Mouse (Mus musculus): Measurements from ENCODE around the gene Grpr.

The Grpr gene

GRCm38 (mm10) chrX:163549666-163550065 is at the start of gene Grpr:
Gene Grpr, minus strand, starts transcription at chrX:163549677.
- in situ Hi-C loops (cut with MboI, MseI) = no loop called here

- in situ Hi-C loops (cut with MboI, MseI) = no loop called here
Measured at GRCm38 (mm10) chrX:163560521-163560920, 11.0 kb upstream of the Grpr start.

DNA sequence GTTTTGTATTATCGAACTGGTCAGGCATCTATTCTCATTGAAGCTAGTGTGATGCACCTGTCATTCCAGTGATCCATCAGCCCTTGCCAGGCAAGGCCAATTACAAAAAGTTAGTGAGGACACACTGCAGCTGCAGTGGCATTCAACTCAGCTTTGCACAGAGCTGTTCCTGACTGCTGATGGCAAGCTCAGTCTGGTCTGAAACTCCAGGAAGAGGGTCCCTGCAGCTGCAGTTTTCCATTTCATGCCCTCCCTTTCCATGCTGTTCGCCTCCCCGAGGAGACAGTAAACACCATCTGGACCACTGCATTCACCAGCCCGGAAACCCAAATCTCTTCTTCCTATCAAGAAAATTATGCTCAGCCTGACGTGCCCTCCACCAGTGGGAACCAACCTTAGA is 2.4 kb downstream of the Grpr start:
- in situ Hi-C loops (cut with MboI, MseI) = no loop called here

DNA sequence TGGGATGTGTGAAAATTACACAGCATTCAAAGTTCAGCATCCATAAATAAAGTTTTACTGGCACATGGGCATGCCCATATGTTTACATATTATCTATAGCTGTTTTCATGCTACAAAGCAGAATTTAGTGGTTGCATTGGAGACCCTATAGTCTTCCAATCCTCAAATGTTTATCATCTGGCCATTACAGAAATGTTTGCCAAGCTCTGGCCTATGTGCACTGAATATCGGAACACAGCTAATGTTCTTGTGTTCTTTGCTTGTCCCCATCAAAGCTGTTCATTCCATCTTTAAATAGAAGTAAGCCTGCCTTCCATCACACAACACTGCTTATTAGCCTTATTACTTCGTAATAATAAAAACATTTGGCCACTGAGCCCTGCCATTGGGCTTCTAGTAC is 16.6 kb downstream of the Grpr start:
- in situ Hi-C loops (cut with MboI, MseI) = no loop called here

DNA sequence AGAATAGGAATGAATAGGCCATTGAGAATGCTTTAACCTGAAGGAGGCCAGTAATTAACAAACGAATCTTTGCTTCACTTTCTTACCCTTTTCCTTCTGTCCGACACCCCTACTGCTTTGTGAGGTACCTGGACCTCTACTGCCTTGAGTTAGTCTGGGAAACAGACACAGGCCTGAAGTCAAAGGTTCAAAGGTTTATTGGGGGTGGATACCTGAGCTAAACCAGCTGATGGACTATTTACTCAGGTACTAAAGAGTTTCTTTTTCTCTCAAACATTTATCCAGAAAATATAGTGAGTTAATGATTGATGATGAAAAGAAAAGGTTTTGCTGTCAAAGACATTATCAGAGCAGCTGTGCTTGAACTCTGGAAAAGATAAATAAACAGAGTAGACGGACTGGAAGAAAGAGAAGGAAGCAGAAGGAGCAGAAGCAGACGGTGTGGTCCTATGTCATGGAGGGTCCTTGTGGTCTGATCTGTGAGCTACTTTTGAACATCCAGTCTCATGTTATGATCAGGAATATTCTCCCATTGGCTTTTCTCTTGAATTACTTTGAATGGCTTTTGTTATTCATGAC is 30.4 kb downstream of the Grpr start:
- in situ Hi-C loops (cut with MboI, MseI) = no loop called here

DNA sequence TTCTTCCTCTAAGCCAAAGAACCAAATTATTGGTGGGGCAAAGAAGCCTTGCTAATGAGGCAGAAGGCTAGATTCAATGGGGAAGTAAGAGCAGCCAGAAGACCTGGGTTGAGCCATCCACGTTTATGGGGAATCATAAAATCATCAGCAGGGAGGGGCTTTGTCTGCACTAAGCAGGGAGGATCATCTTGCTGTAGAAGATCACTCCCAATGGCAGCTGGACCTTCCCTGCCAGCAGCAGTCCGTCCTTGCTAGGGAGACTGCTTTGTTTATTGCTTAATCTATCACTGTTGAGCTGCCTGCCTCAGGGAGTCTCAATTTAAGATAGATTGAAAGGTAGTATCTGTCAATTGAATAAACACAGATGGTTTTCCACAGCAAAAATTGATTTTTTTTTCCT is 37.7 kb downstream of the Grpr start:
- in situ Hi-C loops (cut with MboI, MseI) = no loop called here

GRCm38 (mm10) chrX:163502088-163502487 is 47.4 kb downstream of the Grpr start:
- in situ Hi-C loops (cut with MboI, MseI) = no loop called here

Data from T-helper 17 cell (primary cell).